Mouse (Mus musculus): ENCODE data around the gene Erc2.

DNA sequence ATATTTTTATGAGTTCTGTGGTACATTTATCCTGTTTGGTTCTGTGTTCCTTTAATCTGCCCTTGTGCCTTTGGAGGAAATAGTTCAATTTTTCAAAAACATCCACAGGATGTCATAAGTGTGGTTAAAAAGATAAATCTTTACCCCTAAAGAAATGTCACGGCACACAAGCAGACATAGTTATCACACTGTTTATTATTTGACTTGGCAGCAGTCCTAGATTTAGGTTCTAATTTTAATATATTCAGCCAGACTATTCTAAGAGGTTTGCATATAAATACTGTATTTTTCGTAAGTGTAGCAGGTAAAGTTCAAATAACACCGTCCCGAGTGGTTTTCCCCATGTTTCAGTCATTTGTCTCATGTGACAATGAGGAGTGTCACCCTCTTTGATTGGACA lies 548.5 kb downstream of the Erc2 start:
- TF ChIP-seq CTCF (IDR thresholded peaks at IDR 0.05; ENCODE audit: low read depth) (no peak), EP300 (IDR thresholded peaks at IDR 0.05; ENCODE audit: low read depth) (no peak)

All from liver, embryonic 14.5 days (tissue).